Mouse (Mus musculus): ENCODE results near the gene Osbpl3.

- TF ChIP-seq POLR2A (IDR thresholded peaks at IDR 0.05; ENCODE audit: borderline replicate concordance, low read depth, low read length) (no peak), CTCF (IDR thresholded peaks at IDR 0.05; ENCODE audit: low read depth, low read length) (no peak)
These were observed 62.0 kb downstream of the Osbpl3 start for GRCm38 (mm10) chr6:50393960-50394359.
